In the genomic region with DNA sequence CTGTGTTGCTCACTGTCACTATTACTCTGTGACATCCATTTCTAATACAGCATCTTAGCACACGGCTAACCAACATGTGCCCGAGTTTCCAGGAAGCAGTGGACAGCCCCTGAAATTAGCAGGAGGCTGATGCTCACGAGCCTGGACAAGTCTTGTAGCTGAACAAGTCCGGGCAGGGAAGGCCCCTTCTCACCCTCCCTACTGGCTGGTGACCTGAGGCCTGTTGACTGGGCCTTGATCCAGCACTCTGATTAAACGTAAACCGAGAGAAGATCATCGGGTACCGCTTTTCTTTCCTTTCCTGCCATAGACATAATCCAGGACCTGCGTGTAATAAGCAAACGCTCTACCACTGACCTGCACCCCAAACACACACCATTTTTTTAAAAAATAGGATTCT, we compare ENCODE assay signal across 13 mouse cellular contexts. TPM values are rescaled to one million over a fixed set of nuclear protein-coding genes. Genes with fewer than 3 reads are reported as not detected.
"Had no signal": no experiment of that assay in that cellular context is flagged by ENCODE, and none has a peak within 500 bp of the region (broad histone marks: within the 10 kb centered on the region; RNA-seq: fewer than 3 reads in every experiment).

No protein-coding gene starts in this region.

- H3K9me3 ChIP-seq: limb, embryonic 13.5 days; midbrain, embryonic 12.5 days; neural tube, embryonic 15.5 days had no signal

- H3K4me3 ChIP-seq: limb, embryonic 13.5 days; midbrain, embryonic 12.5 days; neural tube, embryonic 15.5 days had no signal

- ATAC-seq: hindbrain, embryonic 16.5 days; inflammation-experienced regulatory T-cells, adult 6 months; midbrain, embryonic 16.5 days had no signal

- H3K27me3 ChIP-seq: limb, embryonic 13.5 days; midbrain, embryonic 12.5 days; neural tube, embryonic 15.5 days had no signal

- H3K4me2 ChIP-seq: limb, embryonic 13.5 days; midbrain, embryonic 12.5 days; neural tube, embryonic 15.5 days had no signal

- H3K9ac ChIP-seq: limb, embryonic 13.5 days; liver, embryonic 14.5 days; midbrain, embryonic 12.5 days; neural tube, embryonic 15.5 days had no signal

- DNase-seq: left cerebral cortex, postnatal 4 days; right cerebral cortex, adult 18-20 months; right cerebral cortex, postnatal 25 days; thymus, postnatal 4 days had no signal

- H3K27ac ChIP-seq: limb, embryonic 13.5 days; liver, embryonic 14.5 days; midbrain, embryonic 12.5 days; neural tube, embryonic 15.5 days had no signal

- H3K4me1 ChIP-seq: limb, embryonic 13.5 days; midbrain, embryonic 12.5 days; neural tube, embryonic 15.5 days had no signal

RNA-seq across cellular contexts. Expression of a gene that starts 33.2 kb away (rescaled TPM):
- polyA plus RNA-seq: liver, adult 2 months; midbrain, embryonic 12.5 days; neural tube, embryonic 11.5 days had no signal
